Mouse (Mus musculus): Measurements from ENCODE around the gene Cdkl1.

Gene Cdkl1

GRCm38 (mm10) chr12:69781935-69782650, 9.0 kb downstream of the Cdkl1 start:
- DNase-seq, result peak; percentile 98

DNA sequence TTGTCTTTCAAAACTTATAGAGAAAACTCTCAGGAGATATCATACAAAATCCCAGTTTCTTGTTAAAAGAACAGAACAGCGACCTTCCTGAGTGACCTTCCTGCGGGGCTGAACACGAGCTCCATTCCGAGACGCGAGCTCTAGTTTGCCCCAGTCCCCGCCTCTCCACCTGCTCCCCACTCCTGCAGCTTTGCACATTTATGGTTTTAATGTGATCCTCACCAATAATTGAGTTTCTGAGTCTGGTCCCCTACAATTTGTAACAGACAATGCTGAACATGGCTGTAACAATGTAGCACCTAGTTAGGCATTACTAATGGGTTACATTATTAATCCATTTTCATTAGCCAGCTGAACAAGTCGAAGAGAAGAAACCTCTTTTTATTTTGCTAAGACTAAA, 9.6 kb downstream of the Cdkl1 start:
- peak; percentile 76 for DNase-seq

DNA sequence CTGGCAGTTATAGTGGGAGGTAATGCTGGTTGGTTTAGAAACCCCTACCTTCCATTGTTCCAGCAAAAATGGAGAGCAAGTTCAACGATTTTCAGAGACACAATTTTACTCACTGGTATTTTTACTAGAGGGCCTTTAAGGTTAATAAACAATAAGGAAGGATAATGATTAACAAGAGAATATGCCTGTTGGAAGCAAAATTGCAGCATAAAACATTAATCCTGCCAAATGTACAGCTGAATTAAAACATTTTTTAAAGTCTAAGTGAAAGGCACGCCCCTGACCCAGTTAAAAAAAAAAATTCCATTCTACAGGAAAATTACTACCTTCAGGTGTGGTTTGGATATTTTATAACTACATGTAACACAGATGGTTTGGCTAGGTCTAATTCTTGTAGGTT, 13.1 kb downstream of the Cdkl1 start:
- DNase-seq, result peak; percentile 80

GRCm38 (mm10) chr12:69777341-69777730, 13.7 kb downstream of the Cdkl1 start:
- DNase-seq, result peak; percentile 68

DNA sequence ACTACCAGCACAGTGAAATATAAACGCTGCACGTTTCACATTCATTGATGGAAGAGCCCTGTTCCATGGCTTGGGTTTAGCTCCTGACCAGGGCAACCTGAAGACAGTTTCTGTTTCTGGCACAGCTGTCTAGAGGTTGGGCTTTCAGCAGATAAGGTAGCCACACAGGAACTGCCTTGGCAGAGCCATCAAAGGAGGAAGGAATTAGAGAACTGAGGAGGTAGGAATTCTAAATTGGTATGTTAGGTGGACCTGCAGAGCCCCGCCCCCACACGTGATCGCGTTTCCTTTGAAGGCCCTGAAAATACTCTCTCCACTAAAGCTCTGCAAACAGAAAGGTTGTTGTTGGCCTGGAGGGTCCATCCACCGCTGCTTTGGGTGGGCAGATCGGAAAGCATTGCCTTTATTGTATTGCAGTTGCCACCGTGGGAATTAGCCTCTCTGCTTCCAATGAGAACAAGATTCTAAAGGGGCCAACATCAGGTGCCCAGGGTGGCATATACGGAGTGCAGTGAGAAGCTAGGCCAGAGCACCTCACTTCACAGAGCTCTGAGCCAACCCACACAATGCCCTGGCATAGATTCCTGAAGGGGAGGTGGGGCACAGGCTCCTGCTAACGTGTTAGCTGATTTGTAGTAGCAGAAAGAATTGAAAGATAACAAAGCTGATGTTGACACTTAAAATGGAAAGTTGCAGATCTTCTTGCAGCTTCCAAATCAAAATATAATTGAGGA, 14.3 kb downstream of the Cdkl1 start:
- DNase-seq, result peak; percentile 75

DNA sequence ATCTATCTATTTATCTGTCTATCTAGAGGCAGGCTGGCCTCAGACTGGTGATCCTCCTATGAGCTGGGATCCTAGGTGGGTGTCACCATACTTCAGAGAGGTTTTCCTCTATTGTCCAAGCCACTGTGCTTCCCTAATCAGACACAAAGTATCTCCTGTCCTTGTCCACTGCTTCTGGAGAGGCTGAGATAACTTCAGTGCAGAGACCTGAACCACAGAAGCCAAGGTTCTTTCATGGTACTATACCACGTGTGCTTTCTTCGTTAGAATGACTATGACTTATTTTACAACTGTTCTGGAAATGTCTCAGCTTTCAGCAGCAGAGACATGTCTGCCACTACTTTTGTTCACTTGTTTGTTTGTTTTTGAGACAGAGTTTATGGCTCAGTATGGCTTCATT, 22.2 kb downstream of the Cdkl1 start:
- no peak for DNase-seq

DNA sequence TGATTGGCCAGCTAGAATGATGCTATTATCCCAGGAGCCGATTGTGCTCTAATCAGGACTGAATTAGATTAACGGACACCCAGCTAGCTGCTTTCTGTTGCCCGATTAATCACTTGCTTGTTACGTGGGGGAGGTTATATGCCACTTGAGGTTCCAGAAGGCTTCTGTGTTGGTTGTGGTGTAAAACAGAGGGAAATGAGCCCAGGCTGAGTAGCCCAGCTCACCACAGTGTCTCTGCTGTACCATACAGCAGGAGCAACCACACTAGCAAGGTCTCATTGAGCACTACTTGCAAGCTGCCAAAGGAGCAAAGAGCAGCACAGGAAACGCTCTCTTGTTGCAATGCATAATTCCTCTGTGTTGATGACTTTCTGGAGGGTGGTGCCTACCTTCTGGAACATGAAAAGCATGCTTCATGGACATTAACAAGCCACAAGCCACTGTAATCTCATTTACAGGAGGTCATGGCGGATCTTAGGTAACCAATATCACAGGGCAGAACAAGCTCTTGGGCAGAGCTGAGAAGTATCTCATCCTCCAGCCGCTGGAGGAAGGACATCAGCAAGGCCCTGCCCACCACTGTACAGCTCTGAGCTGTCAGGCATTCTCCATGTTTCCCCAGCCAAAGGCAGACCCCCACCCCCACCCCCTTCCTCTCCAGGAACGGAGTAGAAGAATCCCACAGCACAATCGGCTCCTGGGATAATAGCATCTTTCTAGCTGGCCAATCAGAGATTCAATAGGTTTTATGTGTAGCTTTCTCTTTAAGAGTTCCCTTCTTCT, 23.4 kb downstream of the Cdkl1 start:
- DNase-seq, result no peak

GRCm38 (mm10) chr12:69766185-69766904, 24.7 kb downstream of the Cdkl1 start:
- peak; percentile 89 for DNase-seq

GRCm38 (mm10) chr12:69765543-69765942, 25.5 kb downstream of the Cdkl1 start:
- peak; percentile 60 for DNase-seq

DNA sequence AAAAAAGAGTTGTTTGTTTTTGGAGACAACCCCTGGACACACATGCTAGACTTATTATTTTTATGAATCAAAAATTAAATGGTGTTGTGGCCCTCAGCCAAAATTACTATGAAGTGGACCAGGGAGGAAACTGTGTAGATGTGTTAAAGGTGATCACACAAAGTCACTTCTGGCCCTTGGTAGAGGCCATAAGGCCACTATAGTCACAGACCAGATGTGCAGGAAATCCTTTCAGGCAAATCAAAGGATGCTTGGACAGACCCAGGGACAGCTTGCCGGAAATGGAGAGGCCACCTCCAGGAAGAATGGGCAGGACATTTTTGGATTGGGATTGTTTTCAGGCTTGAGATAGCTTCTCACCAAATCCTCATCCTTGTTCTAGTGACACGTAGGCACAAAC, 29.5 kb downstream of the Cdkl1 start:
- peak; percentile 57 for DNase-seq

- no peak for DNase-seq
Measured at GRCm38 (mm10) chr12:69760743-69761406, 30.2 kb downstream of the Cdkl1 start.

DNA sequence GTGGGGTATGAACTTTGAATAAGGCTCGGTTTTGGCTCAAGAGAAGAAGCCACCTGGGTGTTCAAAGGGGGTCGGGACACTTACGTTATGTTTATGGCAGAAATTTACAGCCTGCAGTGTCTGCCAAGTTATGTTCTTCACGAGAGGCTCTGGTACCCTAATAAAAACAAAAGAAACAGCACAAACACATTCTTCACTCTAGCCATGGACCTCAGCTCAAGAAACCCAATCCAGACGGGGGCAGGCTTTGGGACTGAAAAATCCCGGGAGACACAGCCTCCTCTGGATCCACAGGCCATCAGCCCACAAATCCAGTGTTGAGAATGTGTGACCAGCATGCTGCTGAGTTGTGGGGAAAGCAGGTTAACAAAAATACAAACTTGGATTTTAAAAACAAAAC, 31.1 kb downstream of the Cdkl1 start:
- no peak for DNase-seq

- DNase-seq, result no peak
Measured at GRCm38 (mm10) chr12:69759267-69759885, 31.7 kb downstream of the Cdkl1 start.

DNA sequence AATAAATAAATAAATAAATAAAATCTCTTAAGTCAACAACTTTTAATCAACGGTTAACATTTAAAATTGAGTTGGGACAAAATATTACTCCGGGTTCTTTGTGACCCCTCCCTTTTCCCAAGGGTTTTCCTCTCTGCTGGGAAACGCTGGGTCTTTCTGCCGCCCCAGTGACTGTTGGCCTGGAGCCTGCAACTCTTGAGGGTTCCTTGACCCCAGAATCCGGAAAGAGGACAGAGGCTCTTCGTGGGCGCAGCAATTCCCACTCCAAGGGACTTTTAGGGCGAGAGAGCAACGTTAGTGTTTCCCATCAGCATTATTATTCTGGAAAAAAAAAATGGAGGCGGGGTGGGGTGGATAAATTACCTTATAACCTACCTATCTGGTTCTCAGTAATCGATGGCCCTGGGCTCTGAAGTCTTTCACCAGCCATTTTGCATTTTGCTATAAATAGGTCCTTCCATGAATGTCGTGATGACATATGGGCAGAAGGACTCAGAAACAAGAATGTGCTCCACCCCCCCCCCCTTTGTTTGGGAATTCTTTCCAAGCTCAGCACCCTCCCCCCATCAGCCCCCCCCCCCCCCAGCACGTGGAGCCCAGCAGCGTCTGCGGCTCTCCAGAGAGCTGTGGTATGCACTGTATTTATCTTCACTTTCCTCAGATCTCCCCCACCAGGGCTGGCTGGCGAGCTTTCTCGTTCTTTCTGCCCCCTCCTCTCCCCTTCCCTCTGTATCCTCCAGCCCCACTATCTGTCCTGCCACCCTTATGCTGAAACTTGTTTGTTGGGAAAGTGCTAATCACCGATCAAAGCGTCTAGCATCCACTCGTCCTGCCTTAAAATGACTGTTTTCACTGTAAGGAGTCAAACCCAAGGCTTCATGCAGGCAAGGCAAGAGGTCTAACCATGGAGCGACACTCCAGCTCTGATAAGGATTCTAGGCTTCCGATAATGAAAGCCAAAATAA, 32.6 kb downstream of the Cdkl1 start:
- DNase-seq, result peak; percentile 72

DNA sequence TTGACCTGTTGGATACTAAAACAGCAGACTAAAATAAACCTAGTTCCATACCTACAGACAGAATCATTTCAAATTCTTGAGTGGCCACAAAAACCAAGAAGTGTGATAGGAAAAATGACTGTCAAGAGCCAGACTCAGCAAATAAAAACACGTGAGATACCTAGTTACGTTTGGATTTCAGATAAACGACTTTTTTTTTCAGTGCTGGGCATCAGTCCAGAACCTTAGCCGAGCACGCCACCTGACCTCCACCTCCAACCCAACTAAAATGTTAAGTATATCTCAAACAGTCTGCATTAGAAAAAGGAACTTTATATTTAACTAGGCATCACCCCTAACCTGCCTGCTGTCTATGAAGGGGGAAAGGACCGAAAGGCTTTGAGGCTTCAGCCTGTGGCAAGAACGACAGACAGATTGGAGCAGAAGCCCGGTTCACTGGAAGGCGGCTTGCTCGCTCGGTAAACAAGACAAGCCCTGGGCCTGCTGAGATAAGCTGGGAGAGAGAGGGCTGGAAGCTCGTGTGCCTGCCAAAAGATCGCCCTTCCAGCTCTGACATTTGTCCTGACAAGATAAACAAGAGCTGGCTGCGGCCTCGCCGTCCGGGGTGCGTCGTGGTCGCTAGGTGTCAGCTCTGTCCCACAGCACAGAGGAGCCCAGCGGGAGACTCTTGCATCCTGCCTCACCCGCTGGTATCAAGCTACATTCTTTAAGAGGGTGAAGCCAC, 33.5 kb downstream of the Cdkl1 start:
- peak; percentile 85 for DNase-seq

- no peak for DNase-seq
Measured at GRCm38 (mm10) chr12:69756015-69756414, 35.1 kb downstream of the Cdkl1 start.

DNA sequence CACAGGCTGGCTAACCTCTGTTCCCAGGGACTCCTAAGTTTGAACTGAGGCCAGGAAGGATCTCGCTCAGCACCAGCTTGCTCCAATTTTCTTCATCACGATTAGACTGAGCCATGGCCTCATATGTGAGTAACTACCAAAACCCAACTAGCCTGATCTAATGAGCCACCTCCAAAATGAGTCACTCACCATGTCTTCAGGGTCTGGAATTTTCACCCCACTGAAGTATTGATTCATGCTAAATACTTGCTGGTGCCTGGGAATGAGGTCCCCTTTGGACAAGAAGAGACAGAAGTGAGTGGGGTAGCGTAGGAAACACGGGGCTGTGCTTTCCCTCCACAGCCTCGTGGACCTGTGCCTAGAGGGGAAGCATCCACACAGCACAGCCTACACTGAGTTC, 37.1 kb downstream of the Cdkl1 start:
- no peak for DNase-seq

DNA sequence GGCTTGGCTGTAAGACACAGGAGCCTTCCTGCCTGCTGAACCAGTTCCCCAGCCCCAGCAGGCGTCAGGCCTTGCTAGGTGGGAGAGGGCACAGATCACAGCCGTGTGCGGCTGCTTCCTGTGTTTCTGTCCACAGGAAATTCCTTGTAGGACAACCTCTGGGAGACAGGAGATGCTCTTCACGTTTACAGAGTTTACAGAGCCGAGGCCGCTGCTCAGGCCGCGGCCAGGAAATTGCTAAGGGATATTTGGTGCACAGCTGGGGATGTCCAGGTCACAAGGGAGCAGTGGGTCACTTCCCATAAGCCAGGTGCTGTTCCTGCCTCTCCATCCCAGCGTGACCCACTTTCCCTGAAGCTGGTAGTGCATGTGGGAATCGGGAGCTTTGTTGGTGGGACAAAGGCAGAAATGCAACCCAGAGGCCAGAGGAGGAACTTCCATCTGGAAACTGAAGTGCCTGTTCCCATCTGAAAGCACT, 39.2 kb downstream of the Cdkl1 start:
- DNase-seq, result peak; percentile 38

- no peak for DNase-seq
Measured at GRCm38 (mm10) chr12:69744138-69744537, 46.9 kb downstream of the Cdkl1 start.

DNA sequence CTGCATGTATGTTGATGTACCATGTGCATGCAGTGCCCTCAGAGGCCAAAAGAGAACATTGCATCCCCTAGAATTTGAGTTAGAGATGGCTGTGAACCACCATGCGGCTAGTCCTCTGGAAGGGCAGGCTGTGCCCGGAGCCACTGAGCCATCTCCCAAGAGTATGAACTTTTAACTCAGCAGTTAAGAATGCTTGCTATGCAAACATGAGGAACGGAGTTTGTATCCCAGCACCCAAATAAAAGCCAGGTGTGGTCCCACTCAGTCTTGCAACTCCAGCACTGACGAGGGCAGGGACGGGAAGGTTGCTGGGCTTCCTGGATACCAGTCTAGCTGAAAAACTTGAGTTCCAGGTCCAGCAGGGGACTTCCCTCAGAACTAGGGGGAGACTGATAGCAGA, 49.1 kb downstream of the Cdkl1 start:
- DNase-seq, result no peak
